Mouse (Mus musculus) liver, embryonic 11.5 days (tissue): ENCODE measurements around the gene Zfp428. TPM values are rescaled to one million over a fixed set of nuclear protein-coding genes. Genes with fewer than 3 reads are reported as not detected.

Source experiments
- ATAC-seq: fragments of 200-750 bp; cut with Nextera tagmentation; replicated peaks from 2 replicates; pipeline ENCODE4 v1.8.0; 2017; ENCODE audit warnings: moderate number of reproducible peaks, mild to moderate bottlenecking, moderate TSS enrichment, moderate library complexity; ENCODE audit not compliant: low FRiP score
- DNase-seq: peaks from one replicate; pipeline ENCODE4 v3.0.0-alpha.2; 2017; ENCODE audit warnings: low spot score
- H3K27ac ChIP-seq: fragments of 300-500 bp; sonication (generic); 2 replicates; pipeline ENCODE4 v1.5.1; 2014; ENCODE audit warnings: mild to moderate bottlenecking, low read depth, low read length, control low read depth
- H3K27me3 ChIP-seq: fragments of 300-500 bp; sonication (generic); replicated peaks from 2 replicates; pipeline ENCODE4 v1.6.1; 2014; ENCODE audit warnings: low read length, mixed read lengths; ENCODE audit not compliant: control insufficient read depth, insufficient read depth
- H3K36me3 ChIP-seq: fragments of 300-500 bp; sonication (generic); 2 replicates; pipeline ENCODE4 v1.6.1; 2014; ENCODE audit warnings: mild to moderate bottlenecking, low read length, moderate library complexity, mixed read lengths; ENCODE audit not compliant: control insufficient read depth, insufficient read depth
- H3K4me1 ChIP-seq: fragments of 300-500 bp; sonication (generic); replicated peaks from 2 replicates; pipeline ENCODE4 v1.6.1; 2014; ENCODE audit warnings: low read length, mixed read lengths; ENCODE audit not compliant: control insufficient read depth, insufficient read depth
- H3K4me2 ChIP-seq: fragments of 300-500 bp; sonication (generic); 2 replicates; pipeline ENCODE4 v1.6.1; 2014; ENCODE audit warnings: mild to moderate bottlenecking, control low read depth, moderate library complexity
- H3K4me3 ChIP-seq: fragments of 300-500 bp; sonication (generic); 2 replicates; pipeline ENCODE4 v1.5.1; 2014; ENCODE audit warnings: low read depth, low read length, control low read depth
- H3K9ac ChIP-seq: fragments of 300-500 bp; sonication (generic); 2 replicates; pipeline ENCODE4 v1.6.1; 2014; ENCODE audit warnings: low read depth, low read length, control low read depth
- H3K9me3 ChIP-seq: fragments of 300-500 bp; sonication (generic); 2 replicates; pipeline ENCODE4 v1.6.1; 2016; ENCODE audit warnings: low read length, inconsistent platforms, mixed read lengths; ENCODE audit not compliant: control insufficient read depth
- WGBS: fragments of 180-500 bp; shearing (Covaris S2); extraction: QIAGEN DNeasy Blood & Tissue Kit; methylation state at CpG from one replicate; pipeline ENCODE4 v1.1.7; 2014; 5-methylcytosine and 5-hydroxymethylcytosine counted together
- polyA plus RNA-seq: library from polyadenylated mRNA; unstranded; fragments of >200 nt; fragmentation: Nextera tagmentation; extraction: Ambion mirVana; gene quantifications from 2 replicates; pipeline ENCODE4 v1.2.1, GENCODE M21; 2014

The Zfp428 gene
- polyA plus RNA-seq, 1 experiment from 2014 or later, result 23.0 TPM

DNA sequence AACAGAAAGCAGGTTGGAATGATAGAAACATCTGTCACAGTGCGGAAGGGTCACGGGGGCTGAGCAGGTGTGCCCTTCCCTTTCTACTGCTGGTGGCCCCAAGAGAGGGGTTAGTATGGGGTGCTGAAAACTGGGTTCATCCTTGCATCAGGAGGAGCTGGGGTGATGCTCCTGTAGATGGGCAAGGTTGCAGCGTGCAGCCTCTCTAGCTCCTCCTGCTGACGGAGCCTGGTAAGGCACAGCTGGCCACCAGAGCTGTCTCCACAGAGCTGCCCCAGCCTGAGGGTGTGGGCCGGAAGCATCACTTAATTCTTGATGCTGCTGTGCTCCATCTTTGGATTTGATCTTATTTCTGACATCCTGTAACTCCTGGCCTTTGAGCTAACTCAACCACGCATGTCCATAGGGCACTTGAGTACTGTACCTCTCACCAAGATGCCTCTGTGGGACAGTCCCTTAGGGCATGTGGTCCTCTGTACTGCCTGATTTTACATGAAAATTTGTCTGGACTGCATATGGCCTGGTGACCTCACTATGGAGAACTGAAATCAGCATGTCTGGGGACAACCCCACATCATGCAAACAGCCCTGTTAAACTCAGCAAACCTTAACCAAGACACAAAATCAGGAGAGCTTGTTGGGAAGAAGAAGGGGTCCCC, 57.9 kb downstream of the Zfp428 start:
- WGBS, result 61% methylated on average over 6 of the region's 6 CpGs
- no peaks in the 10 kb centered on the region for H3K4me1 ChIP-seq
- no peak overlapping the region for H3K4me3 ChIP-seq
- DNase-seq (peak; percentile 63), ATAC-seq (peak; percentile 71)
- H3K27me3 ChIP-seq, result no peaks in the 10 kb centered on the region
- no peak overlapping the region for H3K4me2 ChIP-seq
- H3K9me3 ChIP-seq, result no peaks in the 10 kb centered on the region
- peaks cover 21% of the 10 kb centered on the region; the same call in 1 of the 2 replicates for H3K36me3 ChIP-seq
- H3K27ac ChIP-seq, result no peak overlapping the region
- no peak overlapping the region for H3K9ac ChIP-seq

Other genes starting within 250 kb of the Zfp428 start
- gene Zfp93, start 236.6 kb upstream of the Zfp428 start, polyA plus RNA-seq, result 3.5 and 3.8 TPM in 2 replicates
- 10.8 and 13.2 TPM in 2 replicates for gene Zfp61, start 205.8 kb upstream of the Zfp428 start, polyA plus RNA-seq
- 5.6 and 5.8 TPM in 2 replicates for gene Zfp94, start 190.3 kb upstream of the Zfp428 start, polyA plus RNA-seq
- 0.22 TPM in 1 of 2 replicates, not detected in the other for gene Tescl, start 173.1 kb upstream of the Zfp428 start, polyA plus RNA-seq
- gene Lypd5, start 157.8 kb upstream of the Zfp428 start, polyA plus RNA-seq, result not detected in 2 replicates
- 119 and 123 TPM in 2 replicates for gene Kcnn4, start 136.7 kb upstream of the Zfp428 start, polyA plus RNA-seq
- gene Smg9, start 107.4 kb upstream of the Zfp428 start, polyA plus RNA-seq, result 30.2 and 34.8 TPM in 2 replicates
- gene Irgc1, start 54.7 kb upstream of the Zfp428 start, polyA plus RNA-seq, result not detected in 2 replicates
- 5.6 and 5.7 TPM in 2 replicates for gene Plaur, start 44.5 kb upstream of the Zfp428 start, polyA plus RNA-seq
- gene Cadm4, start 25.0 kb upstream of the Zfp428 start, polyA plus RNA-seq, result 0.25 and 0.27 TPM in 2 replicates
- gene AC161166.1, start 5.4 kb downstream of the Zfp428 start, polyA plus RNA-seq, result 0.34 TPM in 1 of 2 replicates, not detected in the other
- 3.5 and 4.1 TPM in 2 replicates for gene Irgq, start 23.7 kb downstream of the Zfp428 start, polyA plus RNA-seq
- not detected in 2 replicates for gene Pinlyp, start 39.1 kb downstream of the Zfp428 start, polyA plus RNA-seq
- gene Xrcc1, start 39.3 kb downstream of the Zfp428 start, polyA plus RNA-seq, result 91.0 and 102 TPM in 2 replicates
- 20.7 and 21.9 TPM in 2 replicates for gene Ethe1, start 80.5 kb downstream of the Zfp428 start, polyA plus RNA-seq
- 0.65 and 0.82 TPM in 2 replicates for gene Zfp575, start 80.6 kb downstream of the Zfp428 start, polyA plus RNA-seq
- 0.13 and 0.14 TPM in 2 replicates for gene Phldb3, start 103.8 kb downstream of the Zfp428 start, polyA plus RNA-seq
- 0.10 TPM in 1 of 2 replicates, not detected in the other for gene Lypd3, start 129.5 kb downstream of the Zfp428 start, polyA plus RNA-seq
- gene Tex101, start 169.7 kb downstream of the Zfp428 start, polyA plus RNA-seq, result not detected in 2 replicates
- not detected in 2 replicates for gene BC049730, start 202.2 kb downstream of the Zfp428 start, polyA plus RNA-seq
- not detected in 2 replicates for gene Gm4763, start 219.9 kb downstream of the Zfp428 start, polyA plus RNA-seq